Mouse (Mus musculus) G1E (cell line): ENCODE data around the gene Cryzl2. TPM values are rescaled to one million over a fixed set of nuclear protein-coding genes. Genes with fewer than 3 reads are reported as not detected.
A peak's percentile ranks its signal among the peaks of the same experiment; 100 is the strongest.

ENCODE experiments used
- ATAC-seq: 2 replicates; pipeline ENCODE4 v1.8.0; 2016; ENCODE audit warnings: mild to moderate bottlenecking; ENCODE audit not compliant: insufficient number of reproducible peaks, poor library complexity, low FRiP score, severe bottlenecking; ENCODE audit errors: extremely low read depth
- DNase-seq: peaks from one replicate; pipeline ENCODE4 v3.0.0; 2012; ENCODE audit warnings: low spot score
- H3K27me3 ChIP-seq: 2 replicates; pipeline ENCODE4 v1.6.1; 2012; ENCODE audit warnings: mild to moderate bottlenecking, low read length, inconsistent platforms; ENCODE audit not compliant: insufficient read depth
- H3K36me3 ChIP-seq: replicated peaks from 2 replicates; pipeline ENCODE3; 2012; ENCODE audit warnings: mild to moderate bottlenecking, inconsistent platforms
- H3K4me1 ChIP-seq: 2 replicates; pipeline ENCODE4 v1.6.1; 2012; ENCODE audit warnings: low read depth, low read length, inconsistent platforms, mixed read lengths; ENCODE audit not compliant: insufficient read depth
- H3K4me3 ChIP-seq: 2 replicates; pipeline ENCODE4 v1.5.1; 2012; ENCODE audit warnings: low read depth, mild to moderate bottlenecking, inconsistent platforms, low read length, moderate library complexity, mixed read lengths
- H3K9me3 ChIP-seq: replicated peaks from 2 replicates; pipeline ENCODE4 v1.6.1; 2012; ENCODE audit warnings: inconsistent platforms
- CTCF ChIP-seq: IDR thresholded peaks from 2 replicates; pipeline ENCODE4 v1.5.1; 2012; ENCODE audit warnings: low read depth, low read length, inconsistent platforms, mixed read lengths
- GATA1 ChIP-seq: IDR thresholded peaks from 2 replicates; pipeline ENCODE4 v1.6.1; 2012; ENCODE audit warnings: borderline replicate concordance, low read length, inconsistent platforms, mixed read lengths
- GATA2 ChIP-seq: IDR thresholded peaks from 2 replicates; pipeline ENCODE4 v1.6.1; 2012; ENCODE audit warnings: low read depth, low read length, inconsistent platforms, borderline replicate concordance
- POLR2AphosphoS5 ChIP-seq: IDR thresholded peaks from 2 replicates; pipeline ENCODE4 v1.6.1; 2012; ENCODE audit warnings: low read depth, low read length, inconsistent platforms; ENCODE audit not compliant: insufficient replicate concordance
- TAL1 ChIP-seq: conservative IDR thresholded peaks from 2 replicates; pipeline ENCODE4 v1.6.1; 2012; ENCODE audit warnings: low read depth, low read length, inconsistent platforms, mixed read lengths
- polyA plus RNA-seq: library from polyadenylated mRNA; stranded (reverse); fragments of >175 nt; gene quantifications from 2 replicates; pipeline ENCODE4 v1.2.3, GENCODE M21; 2012
- total RNA-seq, 2 experiments: library from RNA; stranded (forward) in 1 of 2; stranded (reverse) in 1 of 2; fragments of 200-1000 nt in 1 of 2; fragments of >200 nt in 1 of 2; fragmentation: Nextera tagmentation in 1 of 2; gene quantifications; 2 replicates each; pipeline ENCODE4 v1.2.3; 2014 to 2017

Gene Cryzl2
- total and polyA plus RNA-seq, 3 experiments = 0.44 TPM; not detected in 2

GRCm38 (mm10) chr1:157415771-157416170 is 42.6 kb upstream of the Cryzl2 start:
- Histone ChIP-seq H3K4me3 (no peak overlapping the region), H3K36me3 (no peaks in the 10 kb centered on the region), H3K9me3 (peaks cover 14% of the 10 kb centered on the region), H3K27me3 (no peaks in the 10 kb centered on the region), H3K4me1 (peaks cover 21% of the 10 kb centered on the region)
- TF ChIP-seq CTCF (no peak), TAL1 (no peak), POLR2AphosphoS5 (no peak), GATA1 (no peak), GATA2 (no peak)
- DNase-seq = no peak
- no peak for ATAC-seq

DNA sequence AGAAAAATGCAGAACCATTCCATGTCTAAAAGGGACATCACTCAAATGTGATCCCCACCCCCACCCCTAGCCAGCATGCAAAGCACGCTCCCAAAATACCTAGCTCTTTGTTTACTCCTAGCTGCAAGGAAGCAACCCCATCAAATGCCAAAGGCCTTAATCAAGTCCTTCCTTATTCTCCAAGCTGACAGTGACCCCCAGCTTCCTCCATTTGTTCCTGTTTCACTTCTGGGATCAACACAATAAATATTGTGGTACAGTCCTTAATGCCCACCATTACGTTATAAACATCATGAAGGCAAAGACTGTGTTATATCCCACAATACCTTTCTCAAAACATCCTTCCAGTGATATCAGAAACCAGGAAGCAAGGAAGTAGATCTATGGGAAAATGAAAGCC is 41.7 kb upstream of the Cryzl2 start:
- H3K4me1 ChIP-seq = peaks cover 12% of the 10 kb centered on the region
- no peak overlapping the region for H3K4me3 ChIP-seq
- no peak for DNase-seq
- H3K9me3 ChIP-seq = peaks cover 13% of the 10 kb centered on the region
- TF ChIP-seq TAL1 (no peak), GATA2 (no peak), GATA1 (no peak), CTCF (no peak), POLR2AphosphoS5 (no peak)
- no peaks in the 10 kb centered on the region for H3K36me3 ChIP-seq
- no peaks in the 10 kb centered on the region for H3K27me3 ChIP-seq
- no peak for ATAC-seq

DNA sequence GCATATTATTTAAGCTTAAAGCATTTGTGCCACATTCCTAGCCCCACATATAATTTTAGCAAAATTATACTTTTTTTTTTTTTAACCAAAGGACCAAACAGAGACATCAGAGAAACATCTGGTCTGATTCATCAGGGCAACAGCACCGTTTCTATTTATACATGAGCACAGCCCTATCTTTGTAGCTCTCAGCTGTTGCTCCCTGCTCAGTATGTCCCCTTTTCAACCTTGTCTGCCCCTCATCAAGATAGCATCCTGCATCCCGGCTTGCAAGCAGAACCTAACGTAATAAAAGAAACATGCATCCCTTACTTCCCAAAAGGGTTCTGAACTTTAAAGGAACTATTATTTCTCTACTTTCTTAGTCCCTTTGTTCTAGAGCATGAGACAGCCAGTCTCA is 41.0 kb upstream of the Cryzl2 start:
- no peak overlapping the region for H3K4me3 ChIP-seq
- no peaks in the 10 kb centered on the region for H3K36me3 ChIP-seq
- ATAC-seq (no peak), DNase-seq (no peak)
- H3K9me3 ChIP-seq = peaks cover 5% of the 10 kb centered on the region
- TF ChIP-seq TAL1 = no peak
- no peak for TF ChIP-seq GATA2
- TF ChIP-seq POLR2AphosphoS5 = no peak
- TF ChIP-seq CTCF = no peak
- TF ChIP-seq GATA1 = no peak
- H3K27me3 ChIP-seq = no peaks in the 10 kb centered on the region
- peaks cover 9% of the 10 kb centered on the region for H3K4me1 ChIP-seq

- 0 out of 2 replicates have a peak, but pooled peaks cover under 1% of the 10 kb centered on the region for H3K9me3 ChIP-seq
- TF ChIP-seq POLR2AphosphoS5 (no peak), GATA1 (no peak), GATA2 (no peak), CTCF (no peak), TAL1 (no peak)
- no peak overlapping the region for H3K4me3 ChIP-seq
- H3K36me3 ChIP-seq = no peaks in the 10 kb centered on the region
- H3K4me1 ChIP-seq = peaks cover 9% of the 10 kb centered on the region
- H3K27me3 ChIP-seq = no peaks in the 10 kb centered on the region
- DNase-seq = no peak
- no peak for ATAC-seq
Observed at GRCm38 (mm10) chr1:157417861-157418260, 40.5 kb upstream of the Cryzl2 start.

DNA sequence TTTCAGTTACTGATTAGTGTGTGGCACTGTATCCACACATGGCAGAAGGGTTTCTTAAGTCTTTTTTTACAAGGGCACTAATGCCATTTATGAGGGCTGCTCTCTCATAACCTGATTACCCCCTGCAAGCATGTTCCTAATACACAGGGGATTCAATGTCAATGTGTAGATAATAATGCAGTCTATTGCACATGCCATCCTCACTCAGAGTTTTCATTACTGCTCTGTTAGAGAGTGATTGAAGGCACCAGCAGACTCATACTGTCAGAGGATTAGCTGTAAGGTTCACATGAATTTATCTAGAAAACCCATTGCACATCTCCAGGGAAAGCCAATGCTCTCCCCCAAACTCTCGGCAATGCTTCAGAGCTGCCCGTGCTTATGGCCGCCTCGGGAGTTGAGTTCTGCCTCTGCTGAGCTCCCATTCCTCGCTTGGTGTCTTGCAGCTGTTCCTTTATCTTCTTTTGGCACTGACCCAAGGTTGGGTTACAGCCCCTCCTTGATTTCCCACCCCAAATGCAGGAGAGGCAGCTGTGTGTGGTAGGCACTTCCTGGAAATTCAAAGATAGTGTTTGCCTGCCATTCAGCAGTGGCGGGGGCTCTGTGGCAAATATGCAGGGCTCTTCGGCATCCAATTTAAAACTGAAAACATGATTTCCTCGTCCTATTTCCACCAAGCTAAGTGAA is 32.5 kb upstream of the Cryzl2 start:
- H3K4me3 ChIP-seq = peak overlapping the region; percentile 44; the same call in 1 of the 2 replicates
- ATAC-seq = peak; percentile 22; the same call in 1 of the 2 replicates

GRCm38 (mm10) chr1:157426933-157427332 is 31.4 kb upstream of the Cryzl2 start:
- Histone ChIP-seq H3K4me1 (peaks cover 9% of the 10 kb centered on the region), H3K36me3 (no peaks in the 10 kb centered on the region), H3K27me3 (no peaks in the 10 kb centered on the region), H3K9me3 (no peaks in the 10 kb centered on the region), H3K4me3 (no peak overlapping the region)
- DNase-seq (no peak), ATAC-seq (no peak)
- TF ChIP-seq POLR2AphosphoS5 (no peak), CTCF (no peak), TAL1 (no peak), GATA2 (no peak), GATA1 (no peak)

More for the DNA sequence above, 32.5 kb upstream of the Cryzl2 start:
- peaks cover 9% of the 10 kb centered on the region for H3K4me1 ChIP-seq
- no peaks in the 10 kb centered on the region for H3K36me3 ChIP-seq
- no peak for DNase-seq
- TF ChIP-seq TAL1 = no peak
- TF ChIP-seq POLR2AphosphoS5 = no peak
- TF ChIP-seq CTCF = no peak
- no peak for TF ChIP-seq GATA2
- H3K9me3 ChIP-seq = no peaks in the 10 kb centered on the region
- H3K27me3 ChIP-seq = no peaks in the 10 kb centered on the region
